Mouse (Mus musculus): ENCODE results near the gene Cd27.

The Cd27 gene

GRCm38 (mm10) chr6:125252285-125252684 is 15.5 kb upstream of the Cd27 start:
- no peak for DNase-seq (ENCODE audit: extremely low read depth, low read depth)

- no peak for DNase-seq (ENCODE audit: extremely low read depth, low read depth)
Measured at GRCm38 (mm10) chr6:125244551-125244950, 7.7 kb upstream of the Cd27 start.

GRCm38 (mm10) chr6:125241566-125241965 is 4.8 kb upstream of the Cd27 start:
- DNase-seq (ENCODE audit: extremely low read depth, low read depth) = no peak

GRCm38 (mm10) chr6:125240617-125241016 is 3.8 kb upstream of the Cd27 start:
- no peak for DNase-seq (ENCODE audit: extremely low read depth, low read depth)

- no peak for DNase-seq (ENCODE audit: extremely low read depth, low read depth)
Measured at GRCm38 (mm10) chr6:125239547-125239946, 2.7 kb upstream of the Cd27 start.

- DNase-seq (ENCODE audit: extremely low read depth, low read depth) = no peak
Measured at GRCm38 (mm10) chr6:125238396-125238795, 1.6 kb upstream of the Cd27 start.

GRCm38 (mm10) chr6:125237421-125237820 is 611 bp upstream of the Cd27 start:
- no peak for DNase-seq (ENCODE audit: extremely low read depth, low read depth)

GRCm38 (mm10) chr6:125236341-125236740 is 469 bp downstream of the Cd27 start:
- no peak for DNase-seq (ENCODE audit: extremely low read depth, low read depth)

GRCm38 (mm10) chr6:125234520-125234828 is 2.3 kb downstream of the Cd27 start:
- no peak for DNase-seq (ENCODE audit: extremely low read depth, low read depth)

GRCm38 (mm10) chr6:125233816-125234519 is 2.8 kb downstream of the Cd27 start:
- no peak for DNase-seq (ENCODE audit: extremely low read depth, low read depth)

- DNase-seq (ENCODE audit: extremely low read depth, low read depth) = peak; percentile 59
Measured at GRCm38 (mm10) chr6:125232516-125232915, 4.3 kb downstream of the Cd27 start.

GRCm38 (mm10) chr6:125232045-125232437 is 4.8 kb downstream of the Cd27 start:
- DNase-seq (ENCODE audit: extremely low read depth, low read depth) = peak; percentile 39

- peak; percentile 50 for DNase-seq (ENCODE audit: extremely low read depth, low read depth)
Measured at GRCm38 (mm10) chr6:125231117-125232044, 5.4 kb downstream of the Cd27 start, which contains the start of gene Tapbpl. TSS of gene Tapbpl (minus strand) at chr6:125231860.

- DNase-seq (ENCODE audit: extremely low read depth, low read depth) = no peak
Measured at GRCm38 (mm10) chr6:125230571-125230970, 6.2 kb downstream of the Cd27 start.

GRCm38 (mm10) chr6:125225518-125226115 is 11.2 kb downstream of the Cd27 start:
- DNase-seq (ENCODE audit: extremely low read depth, low read depth) = no peak

- no peak for DNase-seq (ENCODE audit: extremely low read depth, low read depth)
Measured at GRCm38 (mm10) chr6:125222577-125222976, 14.2 kb downstream of the Cd27 start.

- DNase-seq (ENCODE audit: extremely low read depth, low read depth) = no peak
Measured at GRCm38 (mm10) chr6:125222146-125222545, 14.7 kb downstream of the Cd27 start.

- no peak for DNase-seq (ENCODE audit: extremely low read depth, low read depth)
Measured at GRCm38 (mm10) chr6:125221115-125221745, 15.6 kb downstream of the Cd27 start.

GRCm38 (mm10) chr6:125218963-125219362 is 17.8 kb downstream of the Cd27 start:
- peak; percentile 77 for DNase-seq (ENCODE audit: extremely low read depth, low read depth)

- DNase-seq (ENCODE audit: extremely low read depth, low read depth) = no peak
Measured at GRCm38 (mm10) chr6:125217899-125218298, 18.9 kb downstream of the Cd27 start.

GRCm38 (mm10) chr6:125216898-125217297 is 19.9 kb downstream of the Cd27 start:
- DNase-seq (ENCODE audit: extremely low read depth, low read depth) = no peak
